Mouse (Mus musculus) C2C12 (cell line): Measurements from ENCODE around the gene Insr.

Source experiments
- CTCF ChIP-seq: IDR thresholded peaks from one replicate; pipeline ENCODE4 v1.5.1; 2011; ENCODE audit not compliant: control insufficient read depth, insufficient read depth, insufficient read length
- MAX ChIP-seq: IDR thresholded peaks from one replicate; pipeline ENCODE4 v1.6.1; 2011; ENCODE audit warnings: mild to moderate bottlenecking, control low read depth

DNA sequence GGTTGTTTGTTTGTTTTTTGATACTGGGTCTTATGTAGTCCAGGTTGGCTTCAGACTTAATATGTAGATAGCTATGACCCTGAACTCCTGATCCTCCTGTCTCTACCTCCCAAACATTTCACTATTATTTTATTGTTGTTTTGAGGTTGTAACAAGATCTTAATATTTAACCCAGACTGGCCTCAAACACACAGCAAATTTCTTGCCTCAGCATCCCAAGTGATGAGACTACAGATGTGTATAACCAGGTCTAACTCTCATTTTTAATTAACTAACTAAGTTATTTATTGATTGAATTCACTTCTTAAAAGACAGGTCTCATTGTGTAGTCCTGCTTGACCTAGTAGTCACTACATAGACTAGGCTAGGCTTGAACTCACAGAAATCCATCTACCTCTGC lies 88.4 kb downstream of the Insr start:
- TF ChIP-seq MAX (no peak), CTCF (no peak)
